Mouse (Mus musculus): ENCODE data around the gene Rpl18. TPM values are rescaled to one million over a fixed set of nuclear protein-coding genes. Genes with fewer than 3 reads are reported as not detected.

Gene Rpl18
- polyA plus RNA-seq, 1 experiment from 2014 or later: 708 TPM

DNA sequence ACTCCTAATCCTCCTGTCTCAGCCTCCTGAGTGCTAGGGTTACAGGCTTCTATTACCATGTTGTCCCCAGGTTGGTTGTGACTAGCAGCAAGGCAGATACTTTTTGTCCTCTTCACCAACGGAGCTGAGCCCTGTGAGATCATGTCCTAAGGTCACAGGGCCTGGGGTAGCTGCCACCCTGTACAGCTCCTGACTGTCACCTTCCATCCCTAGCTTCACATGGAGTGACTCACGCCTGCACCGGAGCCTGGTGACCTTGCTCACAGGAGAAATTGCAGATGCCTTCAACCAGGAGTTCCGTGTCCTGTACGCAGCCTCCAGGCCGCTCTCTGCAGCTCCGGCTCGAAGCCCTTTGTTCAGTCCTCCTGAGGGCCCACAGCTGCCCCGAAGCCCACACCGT, 11.2 kb downstream of the Rpl18 start:
- Histone ChIP-seq H3K9me3 (ENCODE audit: control insufficient read depth) (no peaks in the 10 kb centered on the region), H3K27ac (ENCODE audit: low read depth, low read length) (peak overlapping the region; percentile 61), H3K4me3 (ENCODE audit: low read depth, low read length) (no peak overlapping the region), H3K4me1 (replicated peaks; ENCODE audit: control insufficient read depth, insufficient read depth, low read length) (peaks cover 13% of the 10 kb centered on the region; the same call in 1 of the 2 replicates), H3K4me2 (replicated peaks; ENCODE audit: low read depth) (no peak overlapping the region), H3K27me3 (replicated peaks; ENCODE audit: control insufficient read depth, insufficient read depth, low read length) (no peaks in the 10 kb centered on the region), H3K9ac (ENCODE audit: low read depth, low read length) (no peak overlapping the region), H3K36me3 (ENCODE audit: control insufficient read depth, insufficient read depth) (peaks cover 34% of the 10 kb centered on the region)
- TF ChIP-seq CTCF (IDR thresholded peaks at IDR 0.05; ENCODE audit: low read depth): no peak
- 70% methylated on average over 10 of the region's 10 CpGs for WGBS
- ATAC-seq: no peak

DNA sequence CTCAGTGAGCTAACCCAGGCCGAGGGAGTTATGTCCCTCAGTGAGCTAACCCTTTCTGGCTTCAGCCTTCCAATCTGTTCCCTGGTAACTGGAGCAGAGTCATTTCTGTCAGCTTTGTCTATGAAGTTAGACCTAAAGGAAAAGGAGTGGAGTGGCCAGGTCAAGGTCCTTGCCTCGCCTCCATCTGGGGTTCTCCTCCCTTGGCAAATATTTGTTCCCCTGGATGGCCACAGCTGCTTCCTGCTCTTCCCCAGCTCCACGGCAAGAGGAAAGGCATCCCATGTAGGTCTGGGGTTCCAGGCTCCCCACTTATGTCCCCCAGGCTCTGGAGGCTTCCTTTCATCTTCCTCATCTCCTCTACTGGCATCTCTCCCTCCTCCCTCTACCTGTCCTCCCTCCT, 12.4 kb downstream of the Rpl18 start:
- peak overlapping the region; percentile 62 for H3K27ac ChIP-seq (ENCODE audit: low read depth, low read length)
- ATAC-seq: peak; percentile 48
- peaks cover 13% of the 10 kb centered on the region; the same call in 1 of the 2 replicates for H3K4me1 ChIP-seq (replicated peaks; ENCODE audit: control insufficient read depth, insufficient read depth, low read length)
- H3K4me2 ChIP-seq (replicated peaks; ENCODE audit: low read depth): peak overlapping the region; percentile 21; the same call in 1 of the 2 replicates
- H3K9ac ChIP-seq (ENCODE audit: low read depth, low read length): no peak overlapping the region
- no peak for TF ChIP-seq CTCF (IDR thresholded peaks at IDR 0.05; ENCODE audit: low read depth)
- 37% methylated on average over 3 of the region's 3 CpGs for WGBS
- no peaks in the 10 kb centered on the region for H3K9me3 ChIP-seq (ENCODE audit: control insufficient read depth)
- H3K27me3 ChIP-seq (replicated peaks; ENCODE audit: control insufficient read depth, insufficient read depth, low read length): no peaks in the 10 kb centered on the region
- H3K4me3 ChIP-seq (ENCODE audit: low read depth, low read length): no peak overlapping the region
- H3K36me3 ChIP-seq (ENCODE audit: control insufficient read depth, insufficient read depth): peaks cover 34% of the 10 kb centered on the region

DNA sequence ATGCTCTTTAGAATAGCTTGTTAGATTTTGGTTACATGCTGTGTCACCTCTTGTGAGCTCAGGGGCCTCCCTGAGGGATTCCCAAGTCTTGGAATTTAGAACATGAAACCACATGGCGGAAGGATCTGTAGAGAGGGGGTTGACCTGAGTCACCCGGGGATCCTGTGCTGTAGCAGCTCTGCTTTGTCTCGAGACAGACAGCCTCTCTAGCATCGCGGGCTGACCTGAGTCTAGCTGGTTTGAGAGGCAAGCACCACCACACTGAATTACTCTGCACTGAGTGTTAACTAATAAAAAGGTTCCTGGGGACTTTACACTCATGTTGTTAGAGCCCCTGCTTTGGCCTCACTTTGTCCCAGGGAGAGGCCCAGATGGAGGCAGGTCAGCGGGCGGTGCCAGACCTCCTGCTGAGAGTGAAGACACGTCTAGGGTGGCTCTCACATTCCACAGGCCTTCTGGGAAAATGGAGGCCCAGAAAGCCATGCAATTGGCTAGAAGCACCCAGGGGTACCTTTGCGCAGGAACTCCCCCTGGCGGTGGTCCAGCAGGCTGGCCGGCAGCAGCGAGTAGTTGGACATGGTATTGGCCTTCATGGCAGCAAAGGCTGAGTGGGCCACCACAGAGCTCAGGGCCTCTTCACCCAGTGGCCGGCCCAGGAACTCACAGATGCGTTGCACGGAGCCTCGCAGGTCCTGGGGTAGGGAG, 15.6 kb downstream of the Rpl18 start:
- H3K4me1 ChIP-seq (replicated peaks; ENCODE audit: control insufficient read depth, insufficient read depth, low read length): peaks cover 13% of the 10 kb centered on the region; the same call in 1 of the 2 replicates
- no peak overlapping the region for H3K4me3 ChIP-seq (ENCODE audit: low read depth, low read length)
- TF ChIP-seq CTCF (IDR thresholded peaks at IDR 0.05; ENCODE audit: low read depth): peak; percentile 83
- H3K27ac ChIP-seq (ENCODE audit: low read depth, low read length): peak overlapping the region; percentile 79
- H3K9ac ChIP-seq (ENCODE audit: low read depth, low read length): no peak overlapping the region
- ATAC-seq: peak; percentile 78
- H3K27me3 ChIP-seq (replicated peaks; ENCODE audit: control insufficient read depth, insufficient read depth, low read length): no peaks in the 10 kb centered on the region
- H3K9me3 ChIP-seq (ENCODE audit: control insufficient read depth): no peaks in the 10 kb centered on the region
- peaks cover 7% of the 10 kb centered on the region; the same call in 1 of the 2 replicates for H3K36me3 ChIP-seq (ENCODE audit: control insufficient read depth, insufficient read depth)
- WGBS: 16% methylated on average over 16 of the region's 16 CpGs
- H3K4me2 ChIP-seq (replicated peaks; ENCODE audit: low read depth): peak overlapping the region; percentile 31

DNA sequence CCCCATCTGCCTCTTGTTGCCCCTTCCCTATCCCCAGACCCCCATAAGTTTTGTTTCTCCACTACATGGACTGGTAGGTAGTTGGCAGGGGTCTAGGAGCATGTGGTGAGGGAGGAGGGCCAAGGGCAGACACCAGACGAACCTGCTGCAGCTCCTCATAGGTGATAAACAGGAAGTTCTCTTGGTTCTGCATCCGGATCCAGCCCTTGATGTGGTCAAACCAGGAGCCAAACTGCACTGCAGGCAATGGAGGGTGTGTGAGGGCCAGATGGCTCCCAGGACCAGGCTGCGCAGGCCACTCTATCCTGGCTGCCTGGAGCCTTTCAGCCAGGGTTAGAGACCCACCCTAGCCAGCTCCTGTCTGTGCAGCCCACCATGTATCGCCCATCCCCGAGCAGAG, 18.2 kb downstream of the Rpl18 start:
- Histone ChIP-seq H3K36me3 (ENCODE audit: control insufficient read depth, insufficient read depth) (peaks cover 6% of the 10 kb centered on the region; the same call in 1 of the 2 replicates), H3K27me3 (replicated peaks; ENCODE audit: control insufficient read depth, insufficient read depth, low read length) (no peaks in the 10 kb centered on the region), H3K4me3 (ENCODE audit: low read depth, low read length) (no peak overlapping the region), H3K9ac (ENCODE audit: low read depth, low read length) (no peak overlapping the region), H3K4me1 (replicated peaks; ENCODE audit: control insufficient read depth, insufficient read depth, low read length) (peaks cover 11% of the 10 kb centered on the region; the same call in 1 of the 2 replicates), H3K9me3 (ENCODE audit: control insufficient read depth) (no peaks in the 10 kb centered on the region), H3K4me2 (replicated peaks; ENCODE audit: low read depth) (no peak overlapping the region), H3K27ac (ENCODE audit: low read depth, low read length) (no peak overlapping the region)
- no peak for TF ChIP-seq CTCF (IDR thresholded peaks at IDR 0.05; ENCODE audit: low read depth)
- no peak for ATAC-seq
- WGBS: 83% methylated on average over 5 of the region's 5 CpGs

DNA sequence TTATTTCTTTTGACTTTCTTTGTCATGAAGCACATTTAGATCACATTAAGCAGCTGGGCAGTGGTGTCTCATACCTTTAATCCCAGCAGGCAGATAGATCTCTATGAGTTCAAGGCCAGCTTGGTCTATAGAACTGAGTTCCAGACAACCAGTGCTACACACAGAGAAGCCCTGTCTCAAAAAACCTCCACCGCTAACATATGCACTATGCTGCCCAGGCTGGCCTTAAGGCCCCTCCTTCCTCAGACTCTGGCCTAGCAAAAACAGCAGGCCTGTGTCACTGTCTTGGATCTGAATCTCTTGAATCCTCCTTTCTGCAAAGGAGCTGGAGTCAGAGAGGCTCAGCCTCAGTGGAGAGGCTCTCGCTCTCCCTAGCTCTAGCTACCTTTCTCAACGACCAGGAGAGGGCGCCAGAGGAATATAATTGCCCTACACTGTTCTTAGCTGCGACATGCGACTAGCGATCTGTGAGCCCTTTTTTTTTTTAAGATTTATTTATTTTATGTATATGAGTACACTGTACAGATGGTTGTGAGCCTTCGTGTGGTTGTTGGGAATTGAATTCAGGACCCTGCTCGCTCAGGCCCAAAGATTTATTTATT, 24.0 kb downstream of the Rpl18 start:
- peak; percentile 74 for ATAC-seq
- H3K4me3 ChIP-seq (ENCODE audit: low read depth, low read length): no peak overlapping the region
- H3K27me3 ChIP-seq (replicated peaks; ENCODE audit: control insufficient read depth, insufficient read depth, low read length): no peaks in the 10 kb centered on the region
- H3K9ac ChIP-seq (ENCODE audit: low read depth, low read length): no peak overlapping the region
- H3K4me1 ChIP-seq (replicated peaks; ENCODE audit: control insufficient read depth, insufficient read depth, low read length): no peaks in the 10 kb centered on the region
- no peak overlapping the region for H3K27ac ChIP-seq (ENCODE audit: low read depth, low read length)
- no peaks in the 10 kb centered on the region for H3K9me3 ChIP-seq (ENCODE audit: control insufficient read depth)
- H3K36me3 ChIP-seq (ENCODE audit: control insufficient read depth, insufficient read depth): no peaks in the 10 kb centered on the region
- 8% methylated on average over 9 of the region's 9 CpGs for WGBS
- H3K4me2 ChIP-seq (replicated peaks; ENCODE audit: low read depth): no peak overlapping the region
- peak; percentile 91 for TF ChIP-seq CTCF (IDR thresholded peaks at IDR 0.05; ENCODE audit: low read depth)

DNA sequence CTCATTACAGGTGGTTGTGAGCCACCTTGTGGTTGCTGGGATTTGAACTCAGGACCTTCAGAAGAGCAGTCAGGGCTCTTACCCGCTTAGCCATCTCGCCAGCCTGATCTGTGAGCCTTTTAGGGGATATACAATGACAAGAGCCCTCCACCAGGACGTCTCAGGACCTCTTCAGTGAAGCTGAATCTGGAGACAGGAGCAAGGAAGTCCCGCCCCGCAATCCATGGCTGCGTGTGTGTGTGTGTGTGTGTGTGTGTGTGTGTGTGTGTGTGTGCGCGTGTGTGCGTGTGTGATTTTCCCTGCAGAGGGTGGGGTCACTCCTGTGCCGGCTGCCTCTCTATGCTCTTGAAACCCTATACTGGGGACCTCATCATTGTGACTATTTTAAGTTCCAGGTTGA, 24.6 kb downstream of the Rpl18 start:
- WGBS: 66% methylated on average over 10 of the region's 10 CpGs
- Histone ChIP-seq H3K27me3 (replicated peaks; ENCODE audit: control insufficient read depth, insufficient read depth, low read length) (no peaks in the 10 kb centered on the region), H3K36me3 (ENCODE audit: control insufficient read depth, insufficient read depth) (no peaks in the 10 kb centered on the region), H3K4me2 (replicated peaks; ENCODE audit: low read depth) (no peak overlapping the region), H3K4me3 (ENCODE audit: low read depth, low read length) (no peak overlapping the region), H3K4me1 (replicated peaks; ENCODE audit: control insufficient read depth, insufficient read depth, low read length) (no peaks in the 10 kb centered on the region), H3K27ac (ENCODE audit: low read depth, low read length) (no peak overlapping the region), H3K9me3 (ENCODE audit: control insufficient read depth) (no peaks in the 10 kb centered on the region), H3K9ac (ENCODE audit: low read depth, low read length) (no peak overlapping the region)
- ATAC-seq: no peak
- TF ChIP-seq CTCF (IDR thresholded peaks at IDR 0.05; ENCODE audit: low read depth): no peak

Data from intestine, postnatal 0 days (tissue).